Mouse (Mus musculus) lung, postnatal 25 days (tissue): ENCODE data around the gene Recql5.

ENCODE experiments used
- DNase-seq: peaks from one replicate; pipeline ENCODE4 v3.0.0; 2022; ENCODE audit warnings: low spot score

The Recql5 gene

GRCm38 (mm10) chr11:115933108-115933746 is at the start of gene Recql5, which contains the start of gene Sap30bp:
Recql5 (minus strand) TSS chr11:115933477.
Sap30bp (plus strand) TSS chr11:115933282.
- peak; percentile 98 for DNase-seq

DNA sequence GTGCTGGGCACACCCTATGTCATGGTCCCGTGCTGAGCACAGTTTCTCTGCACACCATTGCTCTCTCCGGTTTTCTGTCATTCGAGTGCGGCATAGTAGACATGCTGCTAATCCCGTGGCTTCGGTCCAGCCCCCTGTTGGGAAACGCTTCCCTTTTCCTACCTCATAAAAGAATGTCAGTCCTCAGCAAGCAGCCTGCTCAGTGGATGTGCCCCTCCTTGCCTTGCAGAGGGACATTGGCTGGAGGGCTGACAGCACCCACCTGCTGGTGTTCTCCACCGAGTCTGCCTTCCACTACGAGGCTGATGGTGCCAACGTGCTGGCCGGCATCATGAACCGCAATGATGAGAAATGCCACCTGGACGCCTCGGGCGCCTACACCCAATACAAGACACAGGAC is 49.2 kb upstream of the Recql5 start:
- DNase-seq, result no peak

DNA sequence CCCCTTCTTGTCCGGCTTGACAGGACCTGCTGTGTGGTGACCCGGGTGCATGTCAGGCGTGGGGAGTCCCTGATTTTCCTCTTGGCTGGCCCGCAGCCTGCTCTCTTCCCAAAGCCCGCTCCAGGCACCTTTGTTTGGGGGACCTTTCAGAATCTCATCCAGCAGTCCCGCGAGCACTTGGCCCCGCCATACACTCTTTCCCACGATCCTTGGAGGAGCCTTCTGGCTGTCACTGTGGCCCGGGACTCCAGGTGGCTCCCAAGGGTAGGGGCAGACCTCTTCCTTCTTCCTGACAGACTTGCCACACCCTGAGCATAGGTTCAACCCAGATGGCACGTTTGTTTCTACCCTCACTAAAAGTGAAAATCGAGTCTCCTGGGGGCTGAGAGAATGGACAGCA is 42.3 kb upstream of the Recql5 start:
- DNase-seq, result no peak

- DNase-seq, result no peak
Observed at GRCm38 (mm10) chr11:115975083-115975420, 41.8 kb upstream of the Recql5 start.

GRCm38 (mm10) chr11:115974309-115975082 is 41.2 kb upstream of the Recql5 start, which contains the start of gene Itgb4:
Itgb4 (plus strand) TSS chr11:115974709.
- DNase-seq, result peak; percentile 82

DNA sequence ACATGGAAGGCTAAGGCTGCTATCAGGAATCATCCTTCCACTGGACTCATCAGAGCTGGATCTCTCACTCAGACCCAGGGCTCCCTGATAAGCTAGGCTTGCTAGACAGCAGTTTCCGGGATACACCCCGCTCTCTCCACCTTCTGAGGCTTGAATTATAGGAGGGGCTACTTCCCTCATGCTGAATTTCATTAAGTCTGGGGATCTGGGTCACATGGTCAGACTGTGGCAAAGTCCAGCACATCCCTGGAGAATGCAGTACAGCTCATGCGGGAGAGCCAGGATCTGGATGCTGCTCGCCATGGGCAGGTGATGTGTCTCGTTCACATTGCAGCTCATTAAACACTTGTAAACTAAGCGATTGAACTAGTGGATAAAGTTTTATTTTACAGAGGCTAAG is 37.7 kb upstream of the Recql5 start:
- DNase-seq, result no peak

GRCm38 (mm10) chr11:115970006-115970673 is 36.9 kb upstream of the Recql5 start:
- DNase-seq, result no peak

- no peak for DNase-seq
Observed at GRCm38 (mm10) chr11:115968731-115969405, 35.6 kb upstream of the Recql5 start.

DNA sequence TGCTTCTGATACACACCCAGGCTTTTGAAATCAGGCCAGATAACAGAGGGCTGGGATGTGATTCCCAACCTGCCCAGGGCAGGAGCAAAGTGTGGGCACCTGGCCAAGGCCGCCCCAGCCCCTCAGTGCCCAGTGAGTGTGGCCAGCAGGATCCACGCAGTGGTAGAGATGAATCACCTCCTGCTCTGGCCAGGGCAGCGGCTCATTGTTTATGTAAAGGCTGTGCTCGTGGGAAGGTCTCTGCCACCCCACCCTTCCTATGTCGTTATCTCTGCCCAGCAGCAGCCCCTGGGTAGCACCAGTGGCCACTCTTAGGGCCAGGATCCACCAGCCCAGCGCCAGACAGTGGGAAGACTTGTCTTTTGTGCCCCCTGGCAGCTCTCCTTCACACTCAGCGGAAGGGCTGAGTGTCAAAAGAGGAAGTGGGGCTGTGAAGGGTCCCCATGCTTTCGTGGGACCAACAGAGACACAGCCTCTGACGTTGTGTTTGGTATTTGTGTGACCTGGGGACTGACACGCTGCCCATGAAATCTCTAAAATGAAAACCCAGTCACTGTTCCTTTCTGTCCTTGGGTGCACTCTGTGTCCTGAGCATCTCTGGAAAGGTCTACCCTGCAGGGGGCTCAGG is 31.8 kb upstream of the Recql5 start:
- peak; percentile 86 for DNase-seq

GRCm38 (mm10) chr11:115962651-115963412 is 29.6 kb upstream of the Recql5 start:
- DNase-seq, result no peak

DNA sequence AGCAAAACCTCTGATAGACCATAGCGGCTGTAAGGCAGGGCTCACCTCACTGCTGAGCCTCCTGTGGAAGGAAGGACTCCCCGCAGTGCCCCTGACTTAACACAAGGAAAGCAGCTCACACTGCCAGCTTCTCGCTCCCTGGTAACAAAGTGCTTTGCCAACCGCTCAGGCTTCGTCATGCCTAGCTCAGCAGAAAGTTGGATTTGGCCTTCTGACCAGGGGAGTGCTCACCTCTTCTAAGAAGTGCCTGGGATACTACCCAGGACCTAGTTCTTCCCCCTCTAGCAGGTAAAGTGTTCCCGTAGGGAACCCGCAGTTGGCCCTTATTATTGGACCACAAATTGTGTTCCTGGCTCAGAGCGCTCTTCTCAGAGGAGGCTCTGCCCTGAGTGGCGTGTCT is 25.7 kb upstream of the Recql5 start:
- DNase-seq, result no peak

- no peak for DNase-seq
Observed at GRCm38 (mm10) chr11:115957971-115958370, 24.7 kb upstream of the Recql5 start.

DNA sequence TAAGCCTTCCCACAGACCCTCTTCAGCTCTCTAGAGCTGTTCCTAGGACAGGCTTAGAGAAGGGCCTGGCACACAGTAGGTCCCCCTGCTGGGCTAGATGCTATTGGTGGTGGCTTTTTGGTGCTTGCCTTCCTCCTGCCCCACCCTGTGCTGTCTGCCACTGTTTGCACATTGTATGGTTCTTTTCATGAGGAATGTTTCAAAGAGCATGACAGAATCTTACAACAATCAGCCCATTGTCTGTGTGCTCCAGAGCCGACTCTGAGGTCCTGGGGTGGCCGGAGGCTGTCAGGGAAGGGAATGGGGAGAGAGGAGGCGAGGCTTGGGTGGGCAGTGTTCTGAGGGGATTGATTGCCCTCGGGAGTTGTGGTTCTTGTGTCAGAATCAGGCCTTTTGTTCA is 23.2 kb upstream of the Recql5 start:
- no peak for DNase-seq

GRCm38 (mm10) chr11:115955195-115955858 is 22.1 kb upstream of the Recql5 start:
- DNase-seq, result peak; percentile 50

DNA sequence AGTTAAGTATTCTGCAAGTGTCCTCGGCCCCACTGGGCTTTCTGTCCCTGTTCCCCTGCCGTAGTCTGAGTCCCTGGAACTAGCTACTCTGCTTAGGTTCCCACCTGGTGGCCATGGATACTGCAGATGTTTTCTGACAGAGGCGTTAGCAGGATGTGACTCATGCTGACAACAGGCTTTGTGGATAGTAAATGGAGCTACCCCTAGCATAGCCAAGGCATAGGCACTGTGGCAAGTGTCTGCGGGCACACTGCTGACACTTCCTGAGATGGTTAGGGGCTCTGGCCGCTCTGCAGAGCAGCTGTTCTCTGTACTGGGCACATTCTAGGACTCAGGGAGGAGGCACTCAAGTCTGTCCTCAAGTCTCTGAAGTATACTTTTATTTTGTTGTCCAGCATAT is 21.4 kb upstream of the Recql5 start:
- no peak for DNase-seq

DNA sequence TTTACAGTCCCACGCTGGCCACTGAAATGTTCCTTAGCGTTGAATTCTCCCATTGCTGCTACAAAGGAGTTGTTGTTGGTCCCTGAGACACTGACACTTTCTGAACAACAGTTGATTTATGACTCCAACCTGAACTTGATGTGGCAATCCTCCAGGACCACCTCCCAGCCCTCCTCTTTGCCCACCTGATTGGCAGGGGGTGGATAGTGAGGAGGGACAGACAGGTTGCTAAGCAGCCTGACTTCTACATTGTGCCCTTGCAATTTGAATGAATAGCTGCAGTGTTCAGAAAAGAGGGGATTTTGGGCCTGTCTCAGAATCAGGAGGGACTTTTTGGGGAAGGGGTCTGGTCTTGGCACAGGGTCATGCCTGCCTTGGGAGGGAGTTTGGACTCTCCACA is 17.4 kb upstream of the Recql5 start:
- no peak for DNase-seq

- no peak for DNase-seq
Observed at GRCm38 (mm10) chr11:115948316-115948715, 15.0 kb upstream of the Recql5 start.

DNA sequence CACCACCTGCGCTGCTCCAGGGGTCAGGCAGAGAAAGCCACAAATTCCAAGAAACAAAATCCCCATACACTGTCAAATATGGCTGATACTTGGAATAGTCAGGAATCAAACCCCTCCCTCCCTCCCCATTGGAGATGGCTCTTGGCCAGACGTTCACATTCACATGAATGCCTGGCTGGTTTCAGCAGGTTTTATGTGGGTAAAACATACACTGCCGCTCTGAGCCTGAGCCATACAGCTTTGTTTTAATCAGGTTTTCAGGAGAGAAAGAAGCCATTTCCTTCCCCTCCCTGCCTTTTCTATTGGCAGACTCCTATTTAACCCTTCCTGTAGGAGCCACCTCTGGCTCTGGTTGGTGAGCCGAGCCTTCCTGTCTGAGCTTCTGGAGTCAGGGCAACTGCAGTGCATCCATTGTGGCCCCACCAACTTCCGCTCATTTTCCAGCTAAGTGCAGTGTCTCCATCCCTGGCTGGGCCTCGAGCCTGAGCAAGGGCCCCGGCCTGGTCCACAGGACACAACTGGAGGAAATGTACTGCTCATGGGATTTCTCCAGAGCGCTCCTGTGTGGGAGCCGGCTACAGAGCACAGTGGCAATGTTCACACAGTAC is 13.0 kb upstream of the Recql5 start:
- DNase-seq, result no peak

- no peak for DNase-seq
Observed at GRCm38 (mm10) chr11:115945247-115945646, 12.0 kb upstream of the Recql5 start.

DNA sequence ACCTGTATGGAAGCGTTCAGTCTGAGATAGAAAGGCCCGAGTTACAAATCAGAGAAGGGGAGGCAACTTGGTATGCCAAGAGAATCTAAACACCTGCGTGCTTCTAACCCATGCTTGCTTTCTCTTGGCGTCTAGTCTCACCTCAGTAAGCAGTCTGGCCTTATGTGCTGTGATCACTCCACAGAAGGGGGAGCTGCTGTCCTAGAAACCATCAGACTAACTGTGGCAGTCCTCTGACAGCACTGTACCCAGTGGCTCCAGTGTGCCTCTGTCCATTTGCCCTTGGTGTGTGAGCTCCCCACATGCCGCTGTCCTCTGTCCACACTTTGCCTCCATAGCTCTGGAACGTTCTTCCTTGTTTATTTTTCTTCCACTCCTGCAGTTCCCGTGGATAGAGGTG is 8.7 kb upstream of the Recql5 start:
- DNase-seq, result no peak
